Mouse (Mus musculus) E14TG2a.4 (cell line): ENCODE data around the gene Frmpd2.

Experiments used
- CTCF ChIP-seq: conservative IDR thresholded peaks from 2 replicates; pipeline ENCODE4 v1.5.1; 2014; ENCODE audit warnings: low read length
- POU5F1 ChIP-seq: IDR thresholded peaks from 2 replicates; pipeline ENCODE4 v1.6.1; 2014; ENCODE audit warnings: low read length, borderline replicate concordance

- peak; percentile 85 for TF ChIP-seq CTCF
- TF ChIP-seq POU5F1 = no peak
Observed at GRCm38 (mm10) chr14:33588951-33589350, 117.5 kb downstream of the Frmpd2 start, which contains the start of gene Ptpn20.
